Comparison of ENCODE assay signal across 8 mouse cellular contexts in the genomic region with DNA sequence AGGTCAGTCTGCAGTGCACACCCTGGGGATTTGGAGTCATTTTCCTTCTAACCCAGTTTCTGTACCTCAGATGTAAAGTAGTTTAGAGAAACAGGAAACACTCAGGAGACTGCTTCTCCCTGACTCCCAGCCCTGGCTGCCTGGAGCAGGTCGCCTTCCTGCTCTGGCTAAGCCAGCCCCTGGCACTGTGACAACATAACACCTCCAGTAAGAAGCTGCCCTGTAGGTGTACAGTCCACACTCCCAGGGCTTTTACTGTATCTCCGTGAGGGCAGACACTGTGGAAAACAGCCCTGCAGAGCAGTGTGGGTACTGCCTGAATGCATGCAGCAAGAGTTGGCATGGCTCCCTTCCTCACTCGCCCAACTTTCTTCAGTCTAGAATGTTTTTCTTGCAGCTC. TPM values are rescaled to one million over a fixed set of nuclear protein-coding genes. Genes with fewer than 3 reads are reported as not detected.
DNase-seq lines count a peak whose midpoint lies in the region; ATAC-seq and TF ChIP-seq lines count a peak whose summit lies in the region.

No protein-coding gene starts in this region.

- peak; percentile 35 to 46 for DNase-seq in layer of hippocampus, postnatal 10 days (ENCODE audit: low spot score in 2 of 2)
- no peak for DNase-seq in layer of hippocampus, adult 18-20 months (ENCODE audit: low spot score in 2 of 2)
- DNase-seq in embryonic facial prominence, embryonic 14.5 days (ENCODE audit: low spot score): no peak
- DNase-seq in thymus, adult 2 months: no peak
- DNase-seq in layer of hippocampus, postnatal 25 days (ENCODE audit: extremely low spot score in 1 of 2, low spot score in 1 of 2): no peak

- H3K4me1 ChIP-seq in embryonic facial prominence, embryonic 14.5 days (ENCODE audit: control insufficient read depth, insufficient read depth, low read length): peaks cover 69% of the 10 kb centered on the region
- peaks cover 77% of the 10 kb centered on the region for H3K4me1 ChIP-seq in hindbrain, embryonic 13.5 days (replicated peaks)
- H3K4me1 ChIP-seq in lung, embryonic 16.5 days (replicated peaks; ENCODE audit: control insufficient read depth, insufficient read depth, low read length): peaks cover 69% of the 10 kb centered on the region
- H3K4me1 ChIP-seq in thymus, adult 2 months (replicated peaks; ENCODE audit: control insufficient read depth, insufficient read depth, low read length): peaks cover 17% of the 10 kb centered on the region

- H3K4me2 ChIP-seq in embryonic facial prominence, embryonic 14.5 days (ENCODE audit: low read depth, low read length): peak overlapping the region; percentile 70
- peak overlapping the region; percentile 85 for H3K4me2 ChIP-seq in hindbrain, embryonic 13.5 days
- H3K4me2 ChIP-seq in lung, embryonic 16.5 days (ENCODE audit: low read depth, low read length): peak overlapping the region; percentile 65

- H3K27me3 ChIP-seq in embryonic facial prominence, embryonic 14.5 days (replicated peaks; ENCODE audit: control insufficient read depth, insufficient read depth, low read length): no peaks in the 10 kb centered on the region
- no peaks in the 10 kb centered on the region for H3K27me3 ChIP-seq in hindbrain, embryonic 13.5 days
- H3K27me3 ChIP-seq in lung, embryonic 16.5 days (ENCODE audit: control insufficient read depth, insufficient read depth, low read depth, low read length): no peaks in the 10 kb centered on the region
- H3K27me3 ChIP-seq in thymus, adult 2 months (ENCODE audit: control insufficient read depth, insufficient read depth, low read length): peaks cover 6% of the 10 kb centered on the region; the same call in 1 of the 2 replicates

- TF ChIP-seq CTCF in thymus, adult 2 months (IDR thresholded peaks at IDR 0.05; ENCODE audit: borderline replicate concordance, control insufficient read depth, extremely low read depth, insufficient read depth, low read length, poor library complexity): no peak

- WGBS in embryonic facial prominence, embryonic 14.5 days: 36% methylated on average over 3 of the region's 3 CpGs
- WGBS in hindbrain, embryonic 13.5 days: 60% methylated on average over 3 of the region's 3 CpGs
- WGBS in lung, embryonic 16.5 days: 7% methylated on average over 3 of the region's 3 CpGs
- 66% methylated on average over 3 of the region's 3 CpGs for WGBS in thymus, adult 2 months

- no peaks in the 10 kb centered on the region for H3K9me3 ChIP-seq in embryonic facial prominence, embryonic 14.5 days (ENCODE audit: control insufficient read depth, low read length)
- H3K9me3 ChIP-seq in hindbrain, embryonic 13.5 days: no peaks in the 10 kb centered on the region
- no peaks in the 10 kb centered on the region for H3K9me3 ChIP-seq in lung, embryonic 16.5 days (ENCODE audit: control insufficient read depth, low read length)

- ATAC-seq in embryonic facial prominence, embryonic 14.5 days (ENCODE audit: low read depth): no peak
- ATAC-seq in hindbrain, embryonic 13.5 days (ENCODE audit: low FRiP score): no peak
- no peak for ATAC-seq in lung, embryonic 16.5 days (ENCODE audit: low read depth)
- no peak for ATAC-seq in granulocyte monocyte progenitor cell, adult 5-6 weeks (replicated peaks; ENCODE audit: poor library complexity, severe bottlenecking)

- peaks cover 24% of the 10 kb centered on the region; the same call in 1 of the 2 replicates for H3K36me3 ChIP-seq in embryonic facial prominence, embryonic 14.5 days (ENCODE audit: control insufficient read depth, insufficient read depth, low read length)
- peaks cover 19% of the 10 kb centered on the region for H3K36me3 ChIP-seq in hindbrain, embryonic 13.5 days
- no peaks in the 10 kb centered on the region for H3K36me3 ChIP-seq in lung, embryonic 16.5 days (ENCODE audit: control insufficient read depth, insufficient read depth, low read length)
- H3K36me3 ChIP-seq in thymus, adult 2 months (ENCODE audit: control insufficient read depth, insufficient read depth, low read length): no peaks in the 10 kb centered on the region

- peak overlapping the region; percentile 15 for H3K4me3 ChIP-seq in embryonic facial prominence, embryonic 14.5 days (ENCODE audit: low read depth, low read length)
- H3K4me3 ChIP-seq in hindbrain, embryonic 13.5 days: peak overlapping the region; percentile 97
- peak overlapping the region; percentile 80 for H3K4me3 ChIP-seq in lung, embryonic 16.5 days (ENCODE audit: low read length)
- no peak overlapping the region for H3K4me3 ChIP-seq in thymus, adult 2 months (ENCODE audit: control insufficient read depth, insufficient read depth, low read length)

- peak overlapping the region; percentile 30; the same call in 1 of the 2 replicates for H3K9ac ChIP-seq in embryonic facial prominence, embryonic 14.5 days (ENCODE audit: low read depth, low read length)
- peak overlapping the region; percentile 100 for H3K9ac ChIP-seq in hindbrain, embryonic 13.5 days
- H3K9ac ChIP-seq in lung, embryonic 16.5 days (ENCODE audit: low read length): peak overlapping the region; percentile 50

- peak overlapping the region; percentile 44 for H3K27ac ChIP-seq in embryonic facial prominence, embryonic 14.5 days (replicated peaks; ENCODE audit: low read depth, low read length)
- H3K27ac ChIP-seq in hindbrain, embryonic 13.5 days: no peak overlapping the region
- H3K27ac ChIP-seq in lung, embryonic 16.5 days (ENCODE audit: low read length): peak overlapping the region; percentile 82
- H3K27ac ChIP-seq in thymus, adult 2 months (ENCODE audit: control insufficient read depth, insufficient read depth, low read length): no peak overlapping the region

- TF ChIP-seq POLR2A in thymus, adult 2 months (IDR thresholded peaks at IDR 0.05; ENCODE audit: control insufficient read depth, extremely low read depth, insufficient read depth, low read length, poor library complexity): no peak

RNA-seq across cellular contexts. Expression of a gene that starts 3.4 kb away (rescaled TPM):
- total RNA-seq in layer of hippocampus, postnatal 10 days (2021): 10 to 100 TPM; 74.1 to 79.6 TPM
- 10 to 100 TPM; 32.4 to 34.1 TPM for total RNA-seq in layer of hippocampus, adult 18-20 months (2021)
- 5.2 and 6.3 TPM in 2 replicates for polyA plus RNA-seq in embryonic facial prominence, embryonic 14.5 days (2014; fragmentation: Nextera tagmentation; extraction: Ambion mirVana)
- polyA plus RNA-seq in hindbrain, embryonic 13.5 days (2015; fragmentation: Nextera tagmentation; extraction: Ambion mirVana): 6.2 and 6.4 TPM in 2 replicates
- 4.0 and 4.1 TPM in 2 replicates for polyA plus RNA-seq in lung, embryonic 16.5 days (2015; fragmentation: Nextera tagmentation; extraction: Ambion mirVana)
- total RNA-seq in granulocyte monocyte progenitor cell, adult 5-6 weeks (2014; fragmentation: Nextera tagmentation): 4.4 and 5.7 TPM in 2 replicates
- total RNA-seq in granulocyte monocyte progenitor cell, adult 5-6 weeks (2017): 2.5 TPM in 2 replicates
- 5.2 and 5.3 TPM in 2 replicates for polyA plus RNA-seq in thymus, adult 2 months (2012; rRNA removed)
- total RNA-seq in layer of hippocampus, postnatal 25 days (2021): 10 to 100 TPM; 36.3 to 46.3 TPM

RNA-seq across cellular contexts. Expression of a gene that starts 11.2 kb away (rescaled TPM):
- not detected for total RNA-seq in layer of hippocampus, postnatal 10 days (2021)
- not detected for total RNA-seq in layer of hippocampus, adult 18-20 months (2021)
- not detected in 2 replicates for polyA plus RNA-seq in embryonic facial prominence, embryonic 14.5 days (2014; fragmentation: Nextera tagmentation; extraction: Ambion mirVana)
- polyA plus RNA-seq in hindbrain, embryonic 13.5 days (2015; fragmentation: Nextera tagmentation; extraction: Ambion mirVana): not detected in 2 replicates
- not detected in 2 replicates for polyA plus RNA-seq in lung, embryonic 16.5 days (2015; fragmentation: Nextera tagmentation; extraction: Ambion mirVana)
- not detected in 2 replicates for total RNA-seq in granulocyte monocyte progenitor cell, adult 5-6 weeks (2014; fragmentation: Nextera tagmentation)
- total RNA-seq in granulocyte monocyte progenitor cell, adult 5-6 weeks (2017): not detected in 2 replicates
- polyA plus RNA-seq in thymus, adult 2 months (2012; rRNA removed): not detected in 2 replicates
- not detected for total RNA-seq in layer of hippocampus, postnatal 25 days (2021)

RNA-seq across cellular contexts. Expression of a gene that starts 59.4 kb away (rescaled TPM):
- total RNA-seq in layer of hippocampus, postnatal 10 days (2021): 10 to 100 TPM; 14.6 TPM
- 10 to 100 TPM; 11.9 to 12.1 TPM for total RNA-seq in layer of hippocampus, adult 18-20 months (2021)
- polyA plus RNA-seq in embryonic facial prominence, embryonic 14.5 days (2014; fragmentation: Nextera tagmentation; extraction: Ambion mirVana): 23.6 and 24.0 TPM in 2 replicates
- polyA plus RNA-seq in hindbrain, embryonic 13.5 days (2015; fragmentation: Nextera tagmentation; extraction: Ambion mirVana): 11.6 and 11.9 TPM in 2 replicates
- polyA plus RNA-seq in lung, embryonic 16.5 days (2015; fragmentation: Nextera tagmentation; extraction: Ambion mirVana): 30.2 and 32.4 TPM in 2 replicates
- 65.3 and 71.3 TPM in 2 replicates for total RNA-seq in granulocyte monocyte progenitor cell, adult 5-6 weeks (2014; fragmentation: Nextera tagmentation)
- total RNA-seq in granulocyte monocyte progenitor cell, adult 5-6 weeks (2017): 77.6 and 88.2 TPM in 2 replicates
- 49.9 and 57.1 TPM in 2 replicates for polyA plus RNA-seq in thymus, adult 2 months (2012; rRNA removed)
- total RNA-seq in layer of hippocampus, postnatal 25 days (2021): 10 to 100 TPM; 11.4 to 12.3 TPM

Comparison
In these comparisons a context has a peak if more than half of its experiments do, and no peak if none do; other contexts are left out.
1. DNase-seq: peak in layer of hippocampus, postnatal 10 days (2 of 2); none in layer of hippocampus, adult 18-20 months (0 of 2), embryonic facial prominence, embryonic 14.5 days (single experiment), thymus, adult 2 months (single experiment) and layer of hippocampus, postnatal 25 days (0 of 2).
2. H3K27ac ChIP-seq: peak in embryonic facial prominence, embryonic 14.5 days (single experiment) and lung, embryonic 16.5 days (single experiment); none in hindbrain, embryonic 13.5 days (single experiment) and thymus, adult 2 months (single experiment).
3. H3K9ac ChIP-seq: peak in every context shown above with its lines; median percentile 100 in hindbrain, embryonic 13.5 days; 50 in lung, embryonic 16.5 days; 30 in embryonic facial prominence, embryonic 14.5 days.
4. RNA of a gene that starts 3.4 kb away (total RNA-seq): 74.1 to 79.6 TPM in layer of hippocampus, postnatal 10 days, 36.3 to 46.3 TPM in layer of hippocampus, postnatal 25 days and 32.4 to 34.1 TPM in layer of hippocampus, adult 18-20 months; 2.5 to 5.7 TPM in granulocyte monocyte progenitor cell, adult 5-6 weeks; every median in the first group is over 4 times any median in the second.
5. RNA of a gene that starts 59.4 kb away (total RNA-seq): 65.3 to 88.2 TPM in granulocyte monocyte progenitor cell, adult 5-6 weeks; 14.6 TPM in layer of hippocampus, postnatal 10 days, 11.4 to 12.3 TPM in layer of hippocampus, postnatal 25 days and 11.9 to 12.1 TPM in layer of hippocampus, adult 18-20 months; every median in the first group is over 4 times any median in the second.
6. Peak in every context shown above with its lines, with median percentiles within 50 percentile points of each other: H3K4me2 ChIP-seq.